Mouse (Mus musculus) neural tube, embryonic 11.5 days (tissue): ENCODE measurements around the gene Acap2. TPM values are rescaled to one million over a fixed set of nuclear protein-coding genes. Genes with fewer than 3 reads are reported as not detected.

Experiments
- ATAC-seq: fragments of 200-750 bp; cut with Nextera tagmentation; 2 replicates; pipeline ENCODE4 v1.8.0; 2017; ENCODE audit warnings: moderate number of reproducible peaks, mild to moderate bottlenecking, moderate TSS enrichment, moderate library complexity; ENCODE audit not compliant: insufficient read depth, low FRiP score, low TSS enrichment
- DNase-seq: peaks from one replicate; pipeline ENCODE4 v3.0.0-alpha.2; 2015; ENCODE audit warnings: low spot score
- H3K27ac ChIP-seq: fragments of 300-500 bp; sonication (generic); 2 replicates; pipeline ENCODE4 v1.5.1; 2014; ENCODE audit warnings: low read depth, mild to moderate bottlenecking, low read length
- H3K27me3 ChIP-seq: fragments of 300-500 bp; sonication (generic); 2 replicates; pipeline ENCODE4 v1.6.1; 2014; ENCODE audit warnings: mild to moderate bottlenecking, low read length, mixed read lengths; ENCODE audit not compliant: control insufficient read depth, insufficient read depth
- H3K36me3 ChIP-seq: fragments of 300-500 bp; sonication (generic); 2 replicates; pipeline ENCODE4 v1.6.1; 2014; ENCODE audit warnings: mild to moderate bottlenecking, low read length, moderate library complexity, mixed read lengths; ENCODE audit not compliant: control insufficient read depth, insufficient read depth
- H3K4me1 ChIP-seq: fragments of 300-500 bp; sonication (generic); 2 replicates; pipeline ENCODE4 v1.6.1; 2014; ENCODE audit warnings: low read length, mixed read lengths; ENCODE audit not compliant: control insufficient read depth, insufficient read depth
- H3K4me2 ChIP-seq: fragments of 300-500 bp; sonication (generic); 2 replicates; pipeline ENCODE4 v1.6.1; 2014; ENCODE audit warnings: low read depth, mild to moderate bottlenecking, moderate library complexity
- H3K4me3 ChIP-seq: fragments of 300-500 bp; sonication (generic); 2 replicates; pipeline ENCODE4 v1.5.1; 2014; ENCODE audit warnings: low read depth, low read length
- H3K9ac ChIP-seq: fragments of 300-500 bp; sonication (generic); 2 replicates; pipeline ENCODE4 v1.6.1; 2014; ENCODE audit warnings: mild to moderate bottlenecking, low read length
- H3K9me3 ChIP-seq: fragments of 300-500 bp; sonication (generic); 2 replicates; pipeline ENCODE4 v1.6.1; 2016; ENCODE audit warnings: low read length; ENCODE audit not compliant: control insufficient read depth
- WGBS: fragments of 180-500 bp; shearing (Covaris S2); extraction: QIAGEN DNeasy Blood & Tissue Kit; methylation state at CpG from one replicate; pipeline ENCODE4 v1.1.7; 2014; 5-methylcytosine and 5-hydroxymethylcytosine counted together
- polyA plus RNA-seq: library from polyadenylated mRNA; unstranded; fragments of >200 nt; fragmentation: Nextera tagmentation; extraction: Ambion mirVana; gene quantifications from 2 replicates; pipeline ENCODE4 v1.2.1, GENCODE M21; 2014

Acap2 gene
- polyA plus RNA-seq, 1 experiment from 2014 or later, result 22.1 TPM

GRCm38 (mm10) chr16:31064782-31065181 lies 136.3 kb downstream of the Acap2 start:
- Histone ChIP-seq H3K4me2 (no peak overlapping the region), H3K27me3 (no peaks in the 10 kb centered on the region), H3K9ac (no peak overlapping the region), H3K36me3 (no peaks in the 10 kb centered on the region), H3K4me3 (no peak overlapping the region), H3K9me3 (no peaks in the 10 kb centered on the region), H3K4me1 (no peaks in the 10 kb centered on the region), H3K27ac (no peak overlapping the region)
- no peak for ATAC-seq
- no peak for DNase-seq
- 95% methylated on average over 6 of the region's 6 CpGs for WGBS

GRCm38 (mm10) chr16:31062918-31063317 lies 138.1 kb downstream of the Acap2 start:
- Histone ChIP-seq H3K27ac (no peak overlapping the region), H3K9ac (no peak overlapping the region), H3K4me2 (no peak overlapping the region), H3K27me3 (no peaks in the 10 kb centered on the region), H3K4me1 (no peaks in the 10 kb centered on the region), H3K9me3 (no peaks in the 10 kb centered on the region), H3K4me3 (no peak overlapping the region), H3K36me3 (no peaks in the 10 kb centered on the region)
- WGBS, result 87% methylated on average over 3 of the region's 3 CpGs
- no peak for ATAC-seq
- no peak for DNase-seq

DNA sequence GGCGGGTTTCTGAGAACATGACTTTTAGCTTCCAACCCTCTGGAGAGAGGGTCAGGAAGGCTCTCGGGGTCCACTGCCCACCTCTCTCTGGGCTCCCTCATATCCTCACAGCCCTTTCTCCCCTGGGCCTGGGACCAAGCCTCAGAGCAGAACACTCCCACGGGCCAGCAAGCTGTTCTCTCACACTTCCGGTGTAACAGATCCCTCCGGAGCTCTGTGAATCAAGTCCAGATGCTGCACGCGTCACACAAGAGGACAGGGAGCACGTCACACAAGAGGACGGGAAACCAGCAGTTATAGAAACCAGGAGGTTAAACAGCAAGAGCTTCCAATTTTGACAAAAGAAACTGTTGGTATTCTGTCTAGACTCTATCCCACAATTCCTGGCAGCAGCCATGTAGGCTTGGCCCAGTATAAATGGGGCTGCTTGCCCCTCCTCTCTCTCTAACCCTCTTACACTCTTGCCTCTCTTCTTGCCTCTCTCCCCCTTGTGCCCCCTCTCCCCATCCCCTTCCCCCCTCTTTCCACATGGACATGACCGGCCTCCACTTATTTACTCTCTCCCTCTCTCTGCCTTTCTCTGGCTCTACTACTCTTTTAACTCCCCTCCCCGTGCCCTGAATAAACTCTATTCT lies 139.7 kb downstream of the Acap2 start:
- H3K36me3 ChIP-seq, result no peaks in the 10 kb centered on the region
- H3K9ac ChIP-seq, result no peak overlapping the region
- H3K4me3 ChIP-seq, result no peak overlapping the region
- no peak overlapping the region for H3K4me2 ChIP-seq
- no peak overlapping the region for H3K27ac ChIP-seq
- no peaks in the 10 kb centered on the region for H3K27me3 ChIP-seq
- H3K4me1 ChIP-seq, result no peaks in the 10 kb centered on the region
- no peak for ATAC-seq
- no peak for DNase-seq
- no peaks in the 10 kb centered on the region for H3K9me3 ChIP-seq
- WGBS, result 75% methylated on average over 11 of the region's 11 CpGs

DNA sequence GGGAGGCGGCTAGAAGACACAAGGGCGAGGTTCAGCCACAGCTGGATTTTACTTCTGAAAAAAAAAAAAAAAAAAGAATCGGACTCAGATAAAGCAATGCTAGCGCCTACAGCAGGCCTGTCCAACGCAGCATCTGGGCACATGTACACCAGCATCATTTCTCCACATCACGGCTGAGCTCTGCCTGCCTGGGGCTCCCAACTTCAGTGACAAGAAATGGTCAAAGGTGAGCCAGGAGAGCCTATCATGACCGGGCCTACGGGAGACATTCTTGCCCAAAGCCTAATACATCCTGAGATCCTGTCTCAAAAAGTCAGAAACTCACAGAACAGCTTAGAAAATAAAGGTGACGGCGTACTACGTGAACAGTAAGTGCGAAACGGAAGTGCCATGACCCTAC lies 140.3 kb downstream of the Acap2 start:
- H3K9me3 ChIP-seq, result no peaks in the 10 kb centered on the region
- no peak overlapping the region for H3K27ac ChIP-seq
- no peak overlapping the region for H3K4me3 ChIP-seq
- ATAC-seq (no peak), DNase-seq (no peak)
- no peaks in the 10 kb centered on the region for H3K4me1 ChIP-seq
- WGBS, result 94% methylated on average over 13 of the region's 13 CpGs
- no peak overlapping the region for H3K9ac ChIP-seq
- H3K36me3 ChIP-seq, result no peaks in the 10 kb centered on the region
- H3K27me3 ChIP-seq, result no peaks in the 10 kb centered on the region
- no peak overlapping the region for H3K4me2 ChIP-seq

DNA sequence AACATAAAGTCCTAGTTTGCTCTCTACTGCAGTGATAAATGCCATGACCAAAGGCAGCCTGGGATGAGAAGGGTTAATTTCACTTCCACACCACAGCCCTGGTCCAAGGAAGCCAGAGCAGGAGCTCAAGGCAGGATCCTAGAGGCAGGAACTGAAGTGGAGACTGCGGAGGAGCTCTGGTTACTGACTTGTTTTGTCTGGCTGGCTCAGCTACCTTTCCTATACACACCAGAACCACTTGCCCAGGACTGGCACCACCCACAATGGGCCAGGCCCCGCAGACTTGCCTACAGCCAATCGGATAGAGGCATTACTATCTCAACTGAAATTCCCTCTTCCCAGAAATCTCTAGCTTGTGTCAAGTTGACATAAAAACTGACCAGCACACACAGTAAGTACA lies 140.8 kb downstream of the Acap2 start:
- Histone ChIP-seq H3K4me3 (no peak overlapping the region), H3K4me1 (no peaks in the 10 kb centered on the region), H3K9ac (no peak overlapping the region), H3K27ac (no peak overlapping the region), H3K9me3 (no peaks in the 10 kb centered on the region), H3K4me2 (no peak overlapping the region), H3K36me3 (no peaks in the 10 kb centered on the region), H3K27me3 (no peaks in the 10 kb centered on the region)
- ATAC-seq (no peak), DNase-seq (no peak)
- 97% methylated on average over 3 of the region's 3 CpGs for WGBS

DNA sequence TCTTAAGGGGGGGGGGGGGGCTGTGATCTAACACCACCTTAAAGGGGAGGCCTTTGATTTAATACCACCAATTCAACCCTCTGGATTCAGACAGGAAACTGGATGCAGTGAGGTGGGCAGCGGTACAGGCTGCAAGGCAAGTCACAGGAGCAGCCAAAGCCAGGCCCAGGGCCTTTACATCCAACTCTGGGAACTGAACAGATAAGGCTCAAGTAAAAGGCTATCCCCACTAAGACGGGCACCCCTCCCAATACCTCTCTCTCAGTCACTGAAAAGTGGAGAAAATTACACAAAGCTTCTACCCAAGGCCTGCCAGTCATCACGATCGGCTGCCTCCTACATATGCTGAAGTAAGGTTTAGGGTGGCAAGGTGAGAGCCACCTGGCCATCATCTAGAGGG lies 141.3 kb downstream of the Acap2 start:
- DNase-seq (no peak), ATAC-seq (no peak)
- no peak overlapping the region for H3K4me3 ChIP-seq
- H3K4me2 ChIP-seq, result no peak overlapping the region
- H3K9ac ChIP-seq, result no peak overlapping the region
- H3K27ac ChIP-seq, result no peak overlapping the region
- WGBS, result 79% methylated on average over 4 of the region's 4 CpGs
- H3K9me3 ChIP-seq, result no peaks in the 10 kb centered on the region
- H3K36me3 ChIP-seq, result no peaks in the 10 kb centered on the region
- H3K27me3 ChIP-seq, result no peaks in the 10 kb centered on the region
- no peaks in the 10 kb centered on the region for H3K4me1 ChIP-seq

GRCm38 (mm10) chr16:31052812-31053211 lies 148.2 kb downstream of the Acap2 start:
- H3K4me3 ChIP-seq, result no peak overlapping the region
- 81% methylated on average over 6 of the region's 6 CpGs for WGBS
- DNase-seq (no peak), ATAC-seq (no peak)
- no peak overlapping the region for H3K4me2 ChIP-seq
- H3K4me1 ChIP-seq, result no peaks in the 10 kb centered on the region
- no peaks in the 10 kb centered on the region for H3K9me3 ChIP-seq
- H3K27me3 ChIP-seq, result no peaks in the 10 kb centered on the region
- no peak overlapping the region for H3K9ac ChIP-seq
- H3K36me3 ChIP-seq, result no peaks in the 10 kb centered on the region
- no peak overlapping the region for H3K27ac ChIP-seq

DNA sequence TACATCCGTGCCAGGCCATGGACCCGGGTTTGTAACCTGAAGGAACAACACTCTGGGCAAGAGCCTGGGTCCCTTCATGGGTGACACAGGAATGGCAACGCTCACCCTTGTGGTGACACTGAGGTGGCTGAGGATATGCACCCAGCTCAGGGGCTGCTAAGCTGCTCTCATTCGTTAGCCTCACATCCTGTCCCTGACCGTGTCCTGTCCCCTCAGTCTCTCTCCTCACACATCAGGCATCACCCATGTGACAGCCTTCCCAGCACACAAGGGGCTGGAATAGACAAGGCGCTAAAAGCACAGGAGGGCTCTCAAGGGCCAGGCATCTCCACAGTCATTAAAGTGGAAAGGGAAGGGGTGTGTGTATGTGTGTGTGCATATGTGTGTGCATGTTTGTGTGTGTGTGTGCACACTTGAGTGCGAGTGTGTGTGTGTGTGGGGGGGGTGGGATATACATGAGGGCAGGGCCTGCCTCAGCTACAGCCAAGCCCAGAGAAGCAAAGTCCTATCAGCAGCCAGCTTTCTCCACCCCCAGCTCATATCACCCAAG lies 148.8 kb downstream of the Acap2 start:
- Histone ChIP-seq H3K4me2 (no peak overlapping the region), H3K9ac (no peak overlapping the region), H3K36me3 (no peaks in the 10 kb centered on the region), H3K4me1 (no peaks in the 10 kb centered on the region), H3K9me3 (no peaks in the 10 kb centered on the region), H3K27me3 (no peaks in the 10 kb centered on the region), H3K4me3 (no peak overlapping the region), H3K27ac (no peak overlapping the region)
- DNase-seq (no peak), ATAC-seq (no peak)
- 71% methylated on average over 7 of the region's 7 CpGs for WGBS

GRCm38 (mm10) chr16:31050701-31051100 lies 150.3 kb downstream of the Acap2 start:
- 89% methylated on average over 7 of the region's 7 CpGs for WGBS

More at GRCm38 (mm10) chr16:31050701-31051100, 150.3 kb downstream of the Acap2 start:
- Histone ChIP-seq H3K4me2 (no peak overlapping the region), H3K9me3 (no peaks in the 10 kb centered on the region), H3K27me3 (no peaks in the 10 kb centered on the region), H3K27ac (no peak overlapping the region), H3K36me3 (no peaks in the 10 kb centered on the region), H3K9ac (no peak overlapping the region), H3K4me3 (no peak overlapping the region), H3K4me1 (peaks cover 6% of the 10 kb centered on the region; the same call in 1 of the 2 replicates)
- ATAC-seq (no peak), DNase-seq (no peak)
